Mouse (Mus musculus): ENCODE measurements at regions not wholly inside any gene's neighbourhood (a gene's known extent, or its start where the extent isn't known, plus 50 kb on each side); places are given as distances from the start of the nearest gene placed in this dataset.
"Not testable (repeated sequence)": the region's sequence is repeated elsewhere in the genome, so short reads cannot be mapped to it uniquely, and the experiment has no call there.

DNA sequence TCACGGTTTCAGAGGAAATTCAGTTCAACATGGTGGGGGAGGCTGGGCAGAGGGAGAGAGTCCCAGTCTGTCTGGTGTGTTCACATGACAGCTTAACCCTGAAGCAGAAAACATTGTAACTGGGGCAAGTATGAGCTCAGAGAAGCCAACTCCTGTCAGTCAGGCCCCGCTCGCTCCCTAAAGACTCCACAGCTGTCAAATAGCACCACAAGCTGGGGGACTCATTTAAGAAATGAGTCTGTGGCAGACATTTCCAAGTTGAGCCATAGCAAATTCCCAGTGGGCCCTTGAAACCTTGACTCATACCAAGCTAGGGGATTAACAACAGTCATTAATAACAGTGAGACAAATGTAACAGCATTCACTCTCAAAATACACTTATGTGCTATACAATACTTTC, 160.4 kb downstream of the Tomm20 start:
- Histone ChIP-seq H3K36me3 (no peaks in the 10 kb centered on the region), H3K27ac (replicated peaks) (no peak overlapping the region), H3K4me2 (replicated peaks) (no peak overlapping the region), H3K9me3 (replicated peaks) (no peaks in the 10 kb centered on the region), H3K4me1 (0 out of 2 replicates have a peak, but pooled peaks cover 4% of the 10 kb centered on the region), H3K9ac (no peak overlapping the region), H3K4me3 (replicated peaks) (no peak overlapping the region), H3K27me3 (no peaks in the 10 kb centered on the region)
- 59% methylated on average over 3 of the region's 3 CpGs for WGBS
- no peak for ATAC-seq (ENCODE audit: insufficient number of reproducible peaks, low FRiP score, low TSS enrichment, low read depth)

DNA sequence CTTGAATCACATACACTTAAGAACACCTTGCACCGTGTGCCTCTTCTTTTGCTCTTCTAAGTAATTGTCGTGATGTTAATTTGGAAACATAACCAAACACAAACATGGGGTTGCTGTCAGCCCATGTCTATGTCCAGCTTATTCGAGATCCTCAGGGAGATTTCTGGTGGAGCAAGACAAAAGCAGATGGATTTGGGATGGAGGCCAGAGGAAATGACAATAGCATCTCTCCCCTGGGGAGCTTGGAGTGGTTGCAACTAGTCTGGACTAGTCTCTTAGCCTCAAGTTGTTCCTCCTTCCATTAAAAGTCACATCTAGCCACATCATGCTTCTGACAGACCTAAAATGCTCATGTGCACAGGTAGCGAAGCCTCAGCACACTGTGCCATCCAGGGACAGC, 161.0 kb downstream of the Tomm20 start:
- Histone ChIP-seq H3K27me3 (no peaks in the 10 kb centered on the region), H3K9ac (no peak overlapping the region), H3K27ac (replicated peaks) (no peak overlapping the region), H3K4me1 (0 out of 2 replicates have a peak, but pooled peaks cover 4% of the 10 kb centered on the region), H3K4me2 (replicated peaks) (no peak overlapping the region), H3K9me3 (replicated peaks) (no peaks in the 10 kb centered on the region), H3K4me3 (replicated peaks) (no peak overlapping the region), H3K36me3 (no peaks in the 10 kb centered on the region)
- ATAC-seq (ENCODE audit: insufficient number of reproducible peaks, low FRiP score, low TSS enrichment, low read depth) = no peak
- 72% methylated on average over 4 of the region's 4 CpGs for WGBS

DNA sequence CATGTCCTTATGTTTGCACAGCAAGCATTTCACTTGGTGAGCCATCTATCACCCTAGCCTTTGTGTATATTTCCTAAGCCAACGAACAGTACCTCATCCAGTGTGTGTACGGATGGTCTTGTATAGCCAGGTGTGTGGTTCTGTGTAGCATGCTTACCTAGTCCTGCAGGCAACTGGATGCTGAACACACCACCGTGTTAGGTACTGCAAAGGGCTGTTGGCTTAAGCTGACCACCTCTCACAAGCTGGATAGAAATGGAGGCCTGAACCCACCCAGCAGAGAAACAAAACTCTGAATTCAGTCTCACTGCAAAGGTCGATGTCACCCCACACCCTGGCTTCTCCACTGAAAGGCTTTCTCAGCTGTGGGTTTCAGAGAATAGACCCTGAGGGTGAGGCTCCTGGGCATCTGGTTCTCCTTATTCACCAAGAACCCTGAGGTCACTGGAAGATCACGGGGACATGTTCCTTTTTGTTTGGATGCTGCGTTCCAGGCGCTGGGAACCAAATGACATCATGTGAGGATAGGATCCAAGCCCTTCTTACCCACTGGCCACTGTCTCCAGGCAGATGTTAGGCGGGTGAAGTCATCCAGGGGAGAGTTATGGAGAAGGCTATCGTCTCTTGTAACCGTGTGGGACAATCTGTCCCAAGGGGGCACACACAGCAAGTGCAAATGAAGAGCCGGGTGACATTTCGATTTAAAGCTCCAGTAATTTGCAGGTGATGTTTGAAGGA, 161.8 kb downstream of the Tomm20 start:
- Histone ChIP-seq H3K9me3 (replicated peaks) (no peaks in the 10 kb centered on the region), H3K4me1 (0 out of 2 replicates have a peak, but pooled peaks cover 4% of the 10 kb centered on the region), H3K36me3 (no peaks in the 10 kb centered on the region), H3K4me3 (replicated peaks) (no peak overlapping the region), H3K4me2 (replicated peaks) (no peak overlapping the region), H3K27ac (replicated peaks) (no peak overlapping the region), H3K9ac (no peak overlapping the region), H3K27me3 (no peaks in the 10 kb centered on the region)
- no peak for ATAC-seq (ENCODE audit: insufficient number of reproducible peaks, low FRiP score, low TSS enrichment, low read depth)
- WGBS = 70% methylated on average over 12 of the region's 12 CpGs

DNA sequence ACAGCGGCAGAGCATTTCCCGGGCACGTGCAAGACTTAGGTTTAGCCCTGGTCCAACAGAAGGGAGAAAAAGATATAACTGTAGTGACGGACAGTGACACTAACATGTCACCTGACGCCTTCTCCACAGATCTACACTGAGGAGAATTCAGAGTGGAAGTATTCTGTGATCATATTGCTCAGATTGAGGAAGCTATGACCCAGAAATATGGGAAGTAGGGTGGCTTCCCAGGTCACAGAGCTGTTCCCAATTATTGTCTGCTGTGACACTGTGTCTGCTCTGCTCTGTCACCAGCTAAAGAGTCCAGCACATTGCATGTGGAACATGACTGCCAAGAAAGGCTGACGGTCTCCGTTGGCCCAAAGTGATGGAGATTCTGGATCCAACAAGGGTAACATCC, 167.0 kb downstream of the Tomm20 start:
- H3K27ac ChIP-seq (replicated peaks) = no peak overlapping the region
- no peaks in the 10 kb centered on the region for H3K36me3 ChIP-seq
- no peak overlapping the region for H3K4me2 ChIP-seq (replicated peaks)
- no peak for ATAC-seq (ENCODE audit: insufficient number of reproducible peaks, low FRiP score, low TSS enrichment, low read depth)
- H3K9ac ChIP-seq = no peak overlapping the region
- WGBS = 83% methylated on average over 7 of the region's 7 CpGs
- H3K4me3 ChIP-seq (replicated peaks) = no peak overlapping the region
- H3K4me1 ChIP-seq = 0 out of 2 replicates have a peak, but pooled peaks cover 4% of the 10 kb centered on the region
- no peaks in the 10 kb centered on the region for H3K27me3 ChIP-seq
- no peaks in the 10 kb centered on the region for H3K9me3 ChIP-seq (replicated peaks)

DNA sequence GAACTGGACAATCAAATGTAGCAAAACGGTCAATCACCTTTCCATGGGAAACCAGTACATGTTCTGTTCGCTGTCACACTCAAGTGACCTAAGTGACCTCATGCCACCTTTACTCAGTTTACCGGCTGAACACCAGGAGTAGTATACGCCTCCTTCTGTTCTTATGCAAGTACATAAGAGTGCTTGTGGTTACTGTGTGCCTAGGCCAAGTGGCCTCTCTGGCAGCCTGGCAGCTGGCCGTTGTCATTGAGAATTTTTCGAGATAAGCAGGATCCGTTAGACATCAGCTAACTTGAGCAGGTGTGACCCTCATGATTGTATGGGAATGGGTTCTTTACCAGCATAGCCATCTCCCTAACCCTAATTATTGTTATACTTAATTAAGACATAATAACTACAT, 167.5 kb downstream of the Tomm20 start:
- WGBS = 86% methylated on average over 7 of the region's 7 CpGs

DNA sequence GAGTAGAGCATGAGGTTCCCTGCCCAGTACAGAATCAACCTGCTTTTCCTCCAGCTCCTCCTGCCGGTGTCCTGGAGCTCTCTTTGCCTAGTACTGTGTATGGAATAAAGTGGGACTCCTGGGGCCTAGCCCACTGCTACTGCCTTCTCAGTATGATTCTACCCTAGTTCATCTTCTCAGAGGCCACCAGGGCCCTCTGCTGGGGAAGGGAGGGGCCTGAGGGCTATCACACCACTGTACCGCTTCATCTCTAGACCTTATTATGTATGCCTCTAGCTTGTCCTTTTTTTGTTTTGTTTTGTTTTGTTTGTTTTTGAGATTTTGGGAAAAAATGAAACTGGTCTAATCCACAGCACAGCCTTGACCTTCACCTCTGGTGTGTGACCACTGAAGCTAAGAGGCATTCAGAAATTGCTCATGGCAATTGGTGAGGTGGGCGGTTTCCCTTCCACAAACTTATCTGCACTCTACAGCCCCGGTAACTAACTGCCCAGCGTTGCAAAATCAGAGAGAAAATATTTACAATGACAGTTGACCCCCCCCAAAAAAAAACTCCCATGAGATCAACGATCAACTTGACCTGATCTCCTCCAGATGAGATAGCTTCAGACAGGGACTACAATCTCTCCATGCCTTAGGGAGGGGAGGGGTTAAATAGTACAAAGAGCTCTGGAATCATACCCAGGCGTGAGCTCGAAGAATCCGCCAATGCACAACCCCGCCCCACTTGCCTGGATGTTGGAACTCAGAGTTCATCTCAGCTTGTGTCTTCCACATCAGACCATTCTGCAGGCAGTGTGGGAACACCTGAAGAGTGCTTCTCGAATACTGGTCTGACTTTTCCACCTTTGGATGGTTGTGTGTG, 168.8 kb downstream of the Tomm20 start:
- Histone ChIP-seq H3K4me3 (replicated peaks) (no peak overlapping the region), H3K36me3 (no peaks in the 10 kb centered on the region), H3K4me2 (replicated peaks) (no peak overlapping the region), H3K9ac (no peak overlapping the region), H3K9me3 (replicated peaks) (no peaks in the 10 kb centered on the region), H3K27ac (replicated peaks) (no peak overlapping the region), H3K27me3 (no peaks in the 10 kb centered on the region), H3K4me1 (no peaks in the 10 kb centered on the region)
- ATAC-seq (ENCODE audit: insufficient number of reproducible peaks, low FRiP score, low TSS enrichment, low read depth) = no peak
- WGBS = 82% methylated on average over 11 of the region's 11 CpGs

More for the DNA sequence above, 167.5 kb downstream of the Tomm20 start:
- Histone ChIP-seq H3K4me1 (0 out of 2 replicates have a peak, but pooled peaks cover 4% of the 10 kb centered on the region), H3K36me3 (no peaks in the 10 kb centered on the region), H3K9me3 (replicated peaks) (no peaks in the 10 kb centered on the region), H3K27me3 (no peaks in the 10 kb centered on the region), H3K27ac (replicated peaks) (no peak overlapping the region), H3K4me2 (replicated peaks) (no peak overlapping the region), H3K4me3 (replicated peaks) (no peak overlapping the region), H3K9ac (no peak overlapping the region)
- ATAC-seq (ENCODE audit: insufficient number of reproducible peaks, low FRiP score, low TSS enrichment, low read depth) = no peak

DNA sequence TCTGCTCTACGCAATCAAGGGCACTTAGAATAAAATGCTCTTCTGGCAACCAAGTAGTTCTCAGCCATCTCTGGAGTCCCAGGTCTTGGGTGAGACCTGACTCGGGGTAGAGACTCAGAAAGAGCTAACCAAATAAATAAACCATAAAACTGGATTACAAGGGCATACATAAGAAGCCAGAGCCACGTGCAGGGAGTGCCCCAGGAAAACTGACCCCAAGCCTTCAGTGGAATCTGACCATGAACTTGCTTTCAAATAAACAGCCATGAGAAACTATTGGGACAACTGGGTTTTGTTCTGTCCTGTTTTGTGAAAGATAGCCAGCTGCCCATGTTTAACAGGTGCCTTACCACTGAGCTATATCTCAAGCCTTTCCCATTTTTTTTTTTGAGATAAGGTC, 170.3 kb downstream of the Tomm20 start:
- Histone ChIP-seq H3K27me3 (no peaks in the 10 kb centered on the region), H3K36me3 (no peaks in the 10 kb centered on the region)
- WGBS = 70% methylated on average over 3 of the region's 3 CpGs

DNA sequence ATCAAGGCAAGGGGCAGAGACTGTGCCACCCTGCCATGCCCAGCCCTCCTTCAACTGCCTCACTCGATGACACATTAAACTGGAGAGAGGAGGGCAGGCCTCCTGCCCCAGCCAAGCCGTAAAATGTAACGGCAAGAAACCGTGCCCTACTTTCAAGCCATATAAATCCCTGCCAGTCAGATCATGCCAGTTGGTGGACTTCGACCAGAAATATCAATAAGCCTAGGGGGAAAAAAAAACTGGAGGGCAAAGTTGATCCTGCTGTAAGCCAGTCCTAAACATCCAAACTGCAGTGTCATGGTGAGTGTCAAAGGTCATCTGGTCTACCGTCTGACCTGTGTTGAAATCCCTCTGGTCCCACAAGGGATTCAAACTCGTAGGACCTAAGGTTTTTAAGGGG, 170.8 kb downstream of the Tomm20 start:
- H3K36me3 ChIP-seq = no peaks in the 10 kb centered on the region
- no peak for ATAC-seq (ENCODE audit: insufficient number of reproducible peaks, low FRiP score, low TSS enrichment, low read depth)
- 76% methylated on average over 7 of the region's 7 CpGs for whole genome bisulfite sequencing

More for the DNA sequence above, 170.3 kb downstream of the Tomm20 start:
- ATAC-seq (ENCODE audit: insufficient number of reproducible peaks, low FRiP score, low TSS enrichment, low read depth) = no peak
- Histone ChIP-seq H3K4me2 (replicated peaks) (no peak overlapping the region), H3K9me3 (replicated peaks) (no peaks in the 10 kb centered on the region), H3K4me3 (replicated peaks) (no peak overlapping the region), H3K27ac (replicated peaks) (no peak overlapping the region), H3K4me1 (no peaks in the 10 kb centered on the region), H3K9ac (no peak overlapping the region)

DNA sequence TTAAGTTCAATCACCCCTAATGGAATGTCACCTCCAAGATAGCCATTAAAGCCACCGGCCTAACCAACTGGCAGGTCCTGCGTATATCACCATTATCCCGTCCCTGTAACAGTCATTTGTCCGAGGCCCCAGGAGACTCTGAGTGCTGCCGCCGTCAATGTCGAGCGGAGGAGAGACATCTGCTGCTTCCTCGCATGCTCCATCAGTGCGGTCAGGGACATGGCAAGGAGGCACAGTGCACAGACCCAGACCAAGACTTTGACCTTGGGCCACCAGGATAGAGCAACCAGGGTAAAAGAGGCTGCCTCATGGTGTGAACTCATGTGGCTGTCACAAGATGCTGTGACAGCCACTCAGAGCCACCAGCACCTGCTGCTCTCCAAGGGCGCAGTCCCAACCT, 172.9 kb downstream of the Tomm20 start:
- 90% methylated on average over 11 of the region's 11 CpGs for WGBS
- ATAC-seq (ENCODE audit: insufficient number of reproducible peaks, low FRiP score, low TSS enrichment, low read depth) = no peak

More for the DNA sequence above, 170.8 kb downstream of the Tomm20 start:
- H3K9ac ChIP-seq = no peak overlapping the region
- H3K4me1 ChIP-seq = no peaks in the 10 kb centered on the region
- H3K4me2 ChIP-seq (replicated peaks) = no peak overlapping the region
- no peaks in the 10 kb centered on the region for H3K27me3 ChIP-seq
- no peak overlapping the region for H3K4me3 ChIP-seq (replicated peaks)
- no peak overlapping the region for H3K27ac ChIP-seq (replicated peaks)
- H3K9me3 ChIP-seq (replicated peaks) = no peaks in the 10 kb centered on the region

DNA sequence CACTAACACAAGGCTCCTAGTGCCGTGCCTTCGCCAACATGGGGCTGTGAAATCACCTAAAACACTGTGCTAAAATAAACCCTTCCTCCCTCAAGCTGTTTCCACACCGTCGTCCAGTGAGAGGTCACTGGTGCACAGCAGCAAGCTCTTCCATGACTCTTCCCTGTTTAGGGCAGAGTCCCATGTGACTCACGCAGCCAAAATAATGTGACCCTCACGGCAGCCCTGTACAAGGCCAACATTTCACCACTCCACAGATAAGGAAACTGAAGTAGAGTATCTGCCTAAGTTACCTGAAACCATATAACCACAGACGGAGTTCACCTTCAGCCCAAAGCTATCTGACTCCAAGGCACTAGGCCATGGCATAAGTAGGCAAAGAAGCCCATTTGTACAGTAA, 173.4 kb downstream of the Tomm20 start:
- Histone ChIP-seq H3K27ac (replicated peaks) (no peak overlapping the region), H3K36me3 (no peaks in the 10 kb centered on the region), H3K27me3 (no peaks in the 10 kb centered on the region), H3K4me3 (replicated peaks) (no peak overlapping the region), H3K4me2 (replicated peaks) (no peak overlapping the region), H3K9me3 (replicated peaks) (no peaks in the 10 kb centered on the region), H3K9ac (no peak overlapping the region), H3K4me1 (no peaks in the 10 kb centered on the region)
- WGBS = 85% methylated on average over 7 of the region's 7 CpGs
- ATAC-seq (ENCODE audit: insufficient number of reproducible peaks, low FRiP score, low TSS enrichment, low read depth) = no peak

More for the DNA sequence above, 172.9 kb downstream of the Tomm20 start:
- no peaks in the 10 kb centered on the region for H3K27me3 ChIP-seq
- H3K9me3 ChIP-seq (replicated peaks) = no peaks in the 10 kb centered on the region
- H3K4me2 ChIP-seq (replicated peaks) = no peak overlapping the region
- H3K4me1 ChIP-seq = no peaks in the 10 kb centered on the region
- no peaks in the 10 kb centered on the region for H3K36me3 ChIP-seq
- H3K4me3 ChIP-seq (replicated peaks) = no peak overlapping the region
- no peak overlapping the region for H3K27ac ChIP-seq (replicated peaks)
- no peak overlapping the region for H3K9ac ChIP-seq

DNA sequence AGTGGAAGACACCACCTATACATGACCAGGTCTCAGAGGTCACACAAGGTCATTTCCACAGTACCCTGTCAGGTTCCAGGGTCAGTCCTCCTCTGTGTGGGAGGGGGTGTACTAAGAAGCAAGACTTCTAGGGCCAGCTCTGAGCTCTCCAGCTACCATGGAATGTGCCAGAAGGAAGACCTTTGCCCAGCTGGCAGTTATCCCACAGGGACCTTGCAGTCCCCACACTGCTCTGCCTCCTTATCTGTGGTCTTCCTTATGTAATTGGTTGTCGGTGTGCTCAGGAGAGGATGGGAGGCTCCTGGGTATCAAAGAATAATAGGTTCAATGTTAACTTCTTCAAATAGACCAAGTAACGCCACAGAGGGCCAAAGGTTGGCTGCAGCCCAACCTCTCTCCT, 175.3 kb downstream of the Tomm20 start:
- H3K9me3 ChIP-seq (replicated peaks); H3K9ac ChIP-seq; ATAC-seq (ENCODE audit: insufficient number of reproducible peaks, low FRiP score, low TSS enrichment, low read depth); H3K4me3 ChIP-seq (replicated peaks); H3K4me1 ChIP-seq; H3K27ac ChIP-seq (replicated peaks); H3K4me2 ChIP-seq (replicated peaks); H3K36me3 ChIP-seq; H3K27me3 ChIP-seq: not testable (repeated sequence)
- WGBS = 81% methylated on average over 2 of the region's 2 CpGs
